Mouse (Mus musculus) cerebellum, adult 8-10 months (tissue): Measurements from ENCODE around the gene Adam33.

Source experiments
- DNase-seq: peaks from one replicate; pipeline ENCODE4 v3.0.0; 2022

Adam33 gene

DNA sequence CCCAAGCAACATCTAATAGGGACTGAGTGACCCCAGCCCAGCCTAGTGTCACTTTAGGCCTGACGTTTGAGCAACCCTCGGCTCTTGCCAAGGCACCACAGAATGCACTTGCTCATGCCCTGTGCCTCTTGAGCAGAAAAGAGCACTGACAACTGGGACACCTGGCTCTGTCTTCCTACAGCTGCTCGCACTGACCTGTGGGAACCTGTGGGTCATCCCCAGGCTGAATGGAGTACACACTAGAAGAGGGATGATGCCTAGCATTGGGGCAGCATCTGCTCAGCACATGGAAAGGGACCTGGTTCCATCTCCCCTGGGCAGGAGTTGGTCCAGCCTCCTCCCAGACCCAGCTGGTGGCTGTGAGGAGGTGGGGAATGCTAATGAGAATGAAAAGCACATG lies 36.7 kb downstream of the Adam33 start:
- no peak for DNase-seq

- no peak for DNase-seq
Measured at GRCm38 (mm10) chr2:131025230-131025629, 38.4 kb downstream of the Adam33 start.

DNA sequence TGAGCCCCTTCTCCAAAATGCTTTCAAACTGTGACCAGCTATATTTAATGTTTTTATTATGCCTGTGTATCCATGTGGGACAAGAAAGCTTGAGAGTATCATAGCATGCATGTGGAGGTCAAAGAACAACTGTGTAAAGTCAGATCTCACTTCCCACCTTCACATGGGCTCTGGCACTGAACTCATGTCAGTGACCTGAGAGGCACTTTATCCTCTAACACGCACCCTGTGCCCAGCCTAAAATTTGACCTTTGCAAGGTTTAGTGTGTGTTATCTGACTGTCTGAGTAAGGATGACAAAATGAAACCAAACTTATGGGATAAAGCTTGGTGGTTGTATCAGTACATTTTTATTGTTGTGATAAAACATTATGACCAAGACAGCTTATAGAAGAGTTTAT lies 53.0 kb downstream of the Adam33 start:
- DNase-seq: no peak

DNA sequence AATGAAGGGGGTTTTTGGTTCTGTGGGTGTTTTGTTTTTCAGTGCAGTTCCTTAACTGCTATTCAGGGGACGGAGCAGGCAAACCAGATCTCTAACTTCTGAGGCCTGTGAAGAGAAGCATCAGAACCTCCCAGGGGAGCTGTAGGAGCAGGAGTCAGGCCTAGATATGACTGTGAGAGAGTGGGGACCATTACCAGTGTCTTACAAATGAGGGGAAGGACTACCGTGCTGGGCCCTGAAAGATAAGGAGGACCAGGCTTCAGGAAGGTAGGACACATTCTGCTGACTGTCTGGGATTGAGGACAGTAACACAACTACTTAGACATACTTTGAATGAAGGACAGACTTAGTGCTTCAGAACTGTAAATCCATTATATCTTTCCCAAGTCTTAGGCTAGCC lies 54.5 kb downstream of the Adam33 start:
- DNase-seq: no peak
